Comparison of ENCODE assay signal across 8 mouse cellular contexts in genomic region chr3:37655933-37656633, GRCm38 (mm10). TPM values are rescaled to one million over a fixed set of nuclear protein-coding genes. Genes with fewer than 3 reads are reported as not detected.
DNase-seq lines count a peak whose midpoint lies in the region; ATAC-seq lines count a peak whose summit lies in the region.

No protein-coding gene starts in this region.

- no peak overlapping the region; the same call in 1 of the 2 replicates for H3K4me3 ChIP-seq in hindbrain, embryonic 14.5 days (replicated peaks; ENCODE audit: low read length)
- H3K4me3 ChIP-seq in midbrain, embryonic 13.5 days (replicated peaks) = peak overlapping the region; percentile 27

- no peaks in the 10 kb centered on the region; the same call in 1 of the 2 replicates for H3K4me1 ChIP-seq in hindbrain, embryonic 14.5 days (replicated peaks; ENCODE audit: control insufficient read depth, insufficient read depth, low read length)
- peaks cover 19% of the 10 kb centered on the region for H3K4me1 ChIP-seq in midbrain, embryonic 13.5 days (replicated peaks)

- WGBS in hindbrain, embryonic 14.5 days = 27% methylated on average over 20 of the region's 20 CpGs
- 23% methylated on average over 20 of the region's 20 CpGs for WGBS in midbrain, embryonic 13.5 days

- H3K27ac ChIP-seq in hindbrain, embryonic 14.5 days = no peak overlapping the region
- no peak overlapping the region for H3K27ac ChIP-seq in midbrain, embryonic 13.5 days

- DNase-seq in cerebellum, postnatal 25 days = peak; percentile 50 to 61
- DNase-seq in cerebellum, adult 11-12 months = no peak
- DNase-seq in right cerebral cortex, adult 18-20 months = peak; percentile 28
- DNase-seq in right cerebral cortex, postnatal 36 days (ENCODE audit: low spot score in 2 of 2) = no peak
- peak; percentile 54 for DNase-seq in hindbrain, embryonic 14.5 days (ENCODE audit: low spot score)
- DNase-seq in urinary bladder, postnatal 14 days (ENCODE audit: low spot score) = no peak
- no peak for DNase-seq in spleen, postnatal 10 days (ENCODE audit: low spot score in 2 of 2)

- H3K9ac ChIP-seq in hindbrain, embryonic 14.5 days = 0 out of 2 replicates have a peak overlapping the region, but pooled peaks have one; percentile 28
- no peak overlapping the region for H3K9ac ChIP-seq in midbrain, embryonic 13.5 days (replicated peaks)

- H3K27me3 ChIP-seq in hindbrain, embryonic 14.5 days (ENCODE audit: control insufficient read depth, insufficient read depth, low read length) = peaks cover 25% of the 10 kb centered on the region; the same call in 1 of the 2 replicates
- peaks cover 62% of the 10 kb centered on the region for H3K27me3 ChIP-seq in midbrain, embryonic 13.5 days

- H3K4me2 ChIP-seq in hindbrain, embryonic 14.5 days (replicated peaks) = peak overlapping the region; percentile 31
- peak overlapping the region; percentile 45 for H3K4me2 ChIP-seq in midbrain, embryonic 13.5 days (replicated peaks)

- peak; percentile 71 for ATAC-seq in hindbrain, embryonic 14.5 days (ENCODE audit: low FRiP score)
- ATAC-seq in midbrain, embryonic 13.5 days = peak; percentile 75

- no peaks in the 10 kb centered on the region for H3K9me3 ChIP-seq in hindbrain, embryonic 14.5 days (ENCODE audit: control insufficient read depth, low read length)
- no peaks in the 10 kb centered on the region for H3K9me3 ChIP-seq in midbrain, embryonic 13.5 days

- H3K36me3 ChIP-seq in hindbrain, embryonic 14.5 days (replicated peaks; ENCODE audit: control insufficient read depth, insufficient read depth) = no peaks in the 10 kb centered on the region
- H3K36me3 ChIP-seq in midbrain, embryonic 13.5 days = no peaks in the 10 kb centered on the region

RNA-seq across cellular contexts. Expression of gene Spry1, which starts 16.3 kb away (rescaled TPM):
- polyA plus RNA-seq in hindbrain, embryonic 14.5 days (2014; fragmentation: Nextera tagmentation; extraction: Ambion mirVana) = 5.8 and 6.7 TPM in 2 replicates
- polyA plus RNA-seq in midbrain, embryonic 13.5 days (2015; fragmentation: Nextera tagmentation; extraction: Ambion mirVana) = 5.8 and 7.3 TPM in 2 replicates

Comparison
In these comparisons a context has a peak if more than half of its experiments do, and no peak if none do; other contexts are left out.
1. DNase-seq: peak in cerebellum, postnatal 25 days (2 of 2), right cerebral cortex, adult 18-20 months (single experiment) and hindbrain, embryonic 14.5 days (single experiment); none in cerebellum, adult 11-12 months (single experiment), right cerebral cortex, postnatal 36 days (0 of 2), urinary bladder, postnatal 14 days (single experiment) and spleen, postnatal 10 days (0 of 2).